Mouse (Mus musculus): ENCODE results near the gene Gm16513. TPM values are rescaled to one million over a fixed set of nuclear protein-coding genes. Genes with fewer than 3 reads are reported as not detected.
"Not testable (repeated sequence)": the region's sequence is repeated elsewhere in the genome, so short reads cannot be mapped to it uniquely, and the experiment has no call there.

Gm16513 gene
- polyA plus RNA-seq (2012; rRNA removed), result not detected in 2 replicates

GRCm38 (mm10) chr5:95182324-95182723 lies at the start of gene Gm16513:
Gene Gm16513, plus strand, starts transcription at chr5:95182624.
- H3K4me3 ChIP-seq (ENCODE audit: insufficient read depth, low read length); H3K27ac ChIP-seq (ENCODE audit: insufficient read depth, low read length); H3K4me1 ChIP-seq (ENCODE audit: control insufficient read depth, insufficient read depth, low read length): not testable (repeated sequence)

Other genes starting within 250 kb of the Gm16513 start
- not detected in 2 replicates for gene Gm6367, start 194.0 kb upstream of the Gm16513 start, polyA plus RNA-seq (2012; rRNA removed)
- gene Gm7942, start 75.7 kb upstream of the Gm16513 start, polyA plus RNA-seq (2012; rRNA removed), result not detected in 2 replicates
- not detected in 2 replicates for gene Gm10424, start 90.1 kb downstream of the Gm16513 start, polyA plus RNA-seq (2012; rRNA removed)
- gene Gm3259, start 123.3 kb downstream of the Gm16513 start, polyA plus RNA-seq (2012; rRNA removed), result not detected in 2 replicates